ENCODE assay signal across 7 mouse cellular contexts in genomic region chr13:64824856-64825255, GRCm38 (mm10).
DNase-seq lines count a peak whose midpoint lies in the region; ATAC-seq and TF ChIP-seq lines count a peak whose summit lies in the region.
"Not testable (repeated sequence)": the region's sequence is repeated elsewhere in the genome, so short reads cannot be mapped to it uniquely, and the experiment has no call there.

No protein-coding gene starts in this region.

- H3K79me2 ChIP-seq in liver, adult 2 months (ENCODE audit: control insufficient read depth, insufficient read depth, low read length) = not testable (repeated sequence)

- not testable (repeated sequence) for H3K27ac ChIP-seq in hindbrain, embryonic 14.5 days; liver, adult 2 months (replicated peaks; ENCODE audit: insufficient read depth, low read depth, low read length)

- not testable (repeated sequence) for TF ChIP-seq CTCF in liver, adult 2 months (IDR thresholded peaks at IDR 0.05; ENCODE audit: low read depth, low read length)

- H3K36me3 ChIP-seq in hindbrain, embryonic 14.5 days (replicated peaks; ENCODE audit: control insufficient read depth, insufficient read depth); liver, adult 2 months (ENCODE audit: control insufficient read depth, insufficient read depth, low read length): not testable (repeated sequence)

- H3K9me3 ChIP-seq in hindbrain, embryonic 14.5 days (ENCODE audit: control insufficient read depth, low read length) = not testable (repeated sequence)

- not testable (repeated sequence) for H3K9ac ChIP-seq in hindbrain, embryonic 14.5 days; liver, adult 2 months (ENCODE audit: low read depth, low read length)

- 50% methylated on average over 5 of the region's 5 CpGs for WGBS in hindbrain, embryonic 14.5 days
- WGBS in liver, adult 2 months = 46% methylated on average over 5 of the region's 5 CpGs

- TF ChIP-seq POLR2A in liver, adult 2 months (IDR thresholded peaks at IDR 0.05; ENCODE audit: extremely low read depth, insufficient read depth, low read length) = not testable (repeated sequence)

- not testable (repeated sequence) for H3K4me2 ChIP-seq in hindbrain, embryonic 14.5 days (replicated peaks)

- not testable (repeated sequence) for H3K4me1 ChIP-seq in hindbrain, embryonic 14.5 days (replicated peaks; ENCODE audit: control insufficient read depth, insufficient read depth, low read length); liver, adult 2 months (ENCODE audit: control insufficient read depth, insufficient read depth, low read length)

- not testable (repeated sequence) for H3K4me3 ChIP-seq in hindbrain, embryonic 14.5 days (replicated peaks; ENCODE audit: low read length); liver, adult 2 months (ENCODE audit: insufficient read depth, low read depth, low read length)

- peak; percentile 2 for DNase-seq in CD4-positive, CD25-positive, alpha-beta regulatory T cell, adult 2 months (ENCODE audit: low read depth, low spot score)
- peak; percentile 21 for DNase-seq in NIH3T3 (ENCODE audit: low read depth)
- DNase-seq in brain, adult 2 months (ENCODE audit: low read depth, low spot score) = peak; percentile 5
- DNase-seq in embryo, embryonic 10.5 days (ENCODE audit: low spot score) = peak; percentile 37
- DNase-seq in hindbrain, embryonic 14.5 days (ENCODE audit: low spot score) = peak; percentile 27
- peak; percentile 8 for DNase-seq in liver, adult 2 months (ENCODE audit: extremely low read depth, low read depth, low spot score)
- peak; percentile 55 for DNase-seq in retina, postnatal 1 day

- not testable (repeated sequence) for H3K27me3 ChIP-seq in hindbrain, embryonic 14.5 days (ENCODE audit: control insufficient read depth, insufficient read depth, low read length); liver, adult 2 months (ENCODE audit: control insufficient read depth, insufficient read depth, low read length)

- not testable (repeated sequence) for ATAC-seq in hindbrain, embryonic 14.5 days (ENCODE audit: low FRiP score)

Comparison
In these comparisons a context has a peak if more than half of its experiments do, and no peak if none do; other contexts are left out.
1. DNase-seq: peak in every context shown above with its lines; median percentile 55 in retina, postnatal 1 day; 37 in embryo, embryonic 10.5 days; 27 in hindbrain, embryonic 14.5 days; 21 in NIH3T3; 8 in liver, adult 2 months; 5 in brain, adult 2 months; 2 in CD4-positive, CD25-positive, alpha-beta regulatory T cell, adult 2 months.